Mouse (Mus musculus): ENCODE measurements at regions not wholly inside any gene's neighbourhood (a gene's known extent, or its start where the extent isn't known, plus 50 kb on each side); places are given as distances from the start of the nearest gene placed in this dataset.

DNA sequence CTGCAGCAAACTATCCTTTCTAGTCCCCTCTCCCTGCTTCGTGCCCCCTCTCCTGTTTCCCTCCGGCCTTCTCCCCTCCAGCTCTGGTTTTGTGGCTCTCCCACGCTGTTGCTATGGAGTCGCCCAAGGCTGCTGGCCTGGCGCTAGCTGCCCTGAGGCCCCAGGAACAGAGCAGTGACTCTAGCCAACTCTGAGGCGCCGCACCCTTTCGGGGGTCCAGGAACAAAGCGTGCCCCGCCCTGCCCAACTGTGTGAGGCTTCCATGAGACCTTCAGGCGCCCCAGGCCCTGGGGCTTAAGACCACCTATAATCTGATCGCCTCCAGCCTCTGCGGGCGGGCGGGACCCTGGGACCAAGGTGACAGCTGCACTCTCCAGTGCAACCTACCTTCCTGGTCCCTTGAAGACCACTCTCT lies 262.4 kb downstream of the Zfp704 start:
- H3K27ac ChIP-seq (ENCODE audit: low read length): no peak overlapping the region
- H3K36me3 ChIP-seq (ENCODE audit: control insufficient read depth, insufficient read depth, low read length): no peaks in the 10 kb centered on the region
- 8% methylated on average over 15 of the region's 15 CpGs for WGBS
- peak overlapping the region; percentile 96 for H3K4me2 ChIP-seq (ENCODE audit: low read depth, low read length)
- H3K4me1 ChIP-seq (ENCODE audit: control insufficient read depth, insufficient read depth, low read length): peaks cover 7% of the 10 kb centered on the region
- H3K27me3 ChIP-seq (replicated peaks; ENCODE audit: control insufficient read depth, insufficient read depth, low read length): 0 out of 2 replicates have a peak, but pooled peaks cover 2% of the 10 kb centered on the region
- no peaks in the 10 kb centered on the region for H3K9me3 ChIP-seq (ENCODE audit: control insufficient read depth, low read length)
- H3K9ac ChIP-seq (ENCODE audit: low read depth, low read length): peak overlapping the region; percentile 67
- peak overlapping the region; percentile 55 for H3K4me3 ChIP-seq (ENCODE audit: low read length)
- peak; percentile 57 for ATAC-seq

DNA sequence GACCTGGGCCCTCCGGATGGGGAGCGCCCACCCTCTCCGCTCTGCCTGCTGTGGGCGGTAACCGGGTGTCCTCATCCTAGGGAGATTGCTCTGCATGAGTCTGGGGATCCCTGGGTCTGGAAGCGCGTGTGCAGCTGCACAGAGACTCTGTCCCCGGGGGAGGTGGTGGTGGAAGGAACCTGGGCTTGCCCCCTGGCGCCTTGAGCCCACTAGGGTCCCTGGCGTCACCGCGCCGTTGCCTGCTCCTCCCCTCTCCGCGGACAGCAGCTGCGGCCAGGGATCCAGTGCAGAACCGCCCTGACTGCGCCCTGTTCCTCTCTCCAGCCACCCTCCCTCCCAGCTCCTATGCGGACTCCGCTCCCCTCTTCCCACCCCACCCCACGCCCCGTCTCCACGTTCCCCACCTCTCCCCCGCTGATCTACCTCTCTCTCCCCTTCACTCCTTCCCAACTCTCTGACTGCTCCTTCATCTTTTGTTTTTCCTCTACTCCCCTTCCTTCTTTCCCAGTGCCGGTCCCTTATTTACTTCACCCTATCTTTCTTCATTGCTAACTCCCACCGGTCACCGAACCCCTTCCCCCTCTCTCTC lies 262.9 kb downstream of the Zfp704 start:
- H3K36me3 ChIP-seq (ENCODE audit: control insufficient read depth, insufficient read depth, low read length): no peaks in the 10 kb centered on the region

DNA sequence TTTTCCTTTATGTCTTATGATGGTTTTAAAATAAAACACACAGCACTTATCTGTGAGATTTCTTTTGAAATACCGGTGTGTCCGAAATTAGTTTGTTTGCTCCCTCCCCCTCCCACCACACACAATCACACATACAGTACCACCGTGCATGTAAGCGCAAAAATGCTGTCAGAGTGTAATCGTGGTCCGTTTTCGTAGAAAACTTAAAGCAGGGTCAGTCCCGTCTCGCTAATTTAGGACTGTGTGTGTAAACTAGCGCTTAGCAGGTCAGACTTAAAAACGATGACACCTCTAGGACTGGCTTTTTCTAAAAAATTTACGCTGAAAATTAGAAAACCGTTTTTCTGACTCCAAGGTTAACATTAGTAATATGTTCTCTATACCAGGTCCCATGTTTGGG lies 263.5 kb downstream of the Zfp704 start:
- no peak overlapping the region for H3K9ac ChIP-seq (ENCODE audit: low read depth, low read length)
- H3K4me2 ChIP-seq (ENCODE audit: low read depth, low read length): peak overlapping the region; percentile 96
- 15% methylated on average over 13 of the region's 13 CpGs for WGBS
- H3K9me3 ChIP-seq (ENCODE audit: control insufficient read depth, low read length): no peaks in the 10 kb centered on the region
- 0 out of 2 replicates have a peak, but pooled peaks cover 2% of the 10 kb centered on the region for H3K27me3 ChIP-seq (replicated peaks; ENCODE audit: control insufficient read depth, insufficient read depth, low read length)
- H3K36me3 ChIP-seq (ENCODE audit: control insufficient read depth, insufficient read depth, low read length): no peaks in the 10 kb centered on the region
- H3K4me3 ChIP-seq (ENCODE audit: low read length): peak overlapping the region; percentile 55
- H3K4me1 ChIP-seq (ENCODE audit: control insufficient read depth, insufficient read depth, low read length): peaks cover 7% of the 10 kb centered on the region
- ATAC-seq: no peak
- no peak overlapping the region for H3K27ac ChIP-seq (ENCODE audit: low read length)

More for the DNA sequence above, 262.9 kb downstream of the Zfp704 start:
- peaks cover 7% of the 10 kb centered on the region for H3K4me1 ChIP-seq (ENCODE audit: control insufficient read depth, insufficient read depth, low read length)
- H3K27me3 ChIP-seq (replicated peaks; ENCODE audit: control insufficient read depth, insufficient read depth, low read length): 0 out of 2 replicates have a peak, but pooled peaks cover 2% of the 10 kb centered on the region
- no peak overlapping the region for H3K27ac ChIP-seq (ENCODE audit: low read length)
- no peaks in the 10 kb centered on the region for H3K9me3 ChIP-seq (ENCODE audit: control insufficient read depth, low read length)
- peak overlapping the region; percentile 55 for H3K4me3 ChIP-seq (ENCODE audit: low read length)
- 0% methylated on average over 24 of the region's 27 CpGs for WGBS
- H3K4me2 ChIP-seq (ENCODE audit: low read depth, low read length): peak overlapping the region; percentile 96
- peak; percentile 77 for ATAC-seq
- H3K9ac ChIP-seq (ENCODE audit: low read depth, low read length): peak overlapping the region; percentile 67

DNA sequence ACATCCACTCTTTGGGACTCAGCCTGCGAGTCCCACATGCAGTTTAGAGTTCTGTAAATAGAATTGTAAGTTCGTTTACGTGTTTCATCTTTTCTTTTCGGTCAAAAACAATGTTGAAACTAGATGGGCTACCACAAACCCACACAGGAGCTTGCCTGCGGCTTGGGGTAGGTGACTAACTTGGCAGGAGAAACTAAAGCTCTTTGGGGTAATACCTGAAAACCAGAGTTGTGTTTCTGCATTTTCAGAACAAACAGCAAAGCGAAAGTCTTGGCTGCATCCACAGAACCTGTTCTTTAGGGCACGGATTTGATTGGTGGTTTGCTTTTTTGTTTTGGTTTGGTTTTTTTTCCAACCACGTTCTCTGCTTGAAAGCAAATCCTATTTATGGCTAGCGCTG lies 264.0 kb downstream of the Zfp704 start:
- Histone ChIP-seq H3K36me3 (ENCODE audit: control insufficient read depth, insufficient read depth, low read length) (no peaks in the 10 kb centered on the region), H3K27ac (ENCODE audit: low read length) (no peak overlapping the region), H3K4me3 (ENCODE audit: low read length) (no peak overlapping the region), H3K9me3 (ENCODE audit: control insufficient read depth, low read length) (no peaks in the 10 kb centered on the region), H3K9ac (ENCODE audit: low read depth, low read length) (no peak overlapping the region), H3K27me3 (replicated peaks; ENCODE audit: control insufficient read depth, insufficient read depth, low read length) (0 out of 2 replicates have a peak, but pooled peaks cover 2% of the 10 kb centered on the region), H3K4me1 (ENCODE audit: control insufficient read depth, insufficient read depth, low read length) (peaks cover 8% of the 10 kb centered on the region), H3K4me2 (ENCODE audit: low read depth, low read length) (no peak overlapping the region)
- ATAC-seq: no peak
- WGBS: 47% methylated on average over 9 of the region's 9 CpGs

DNA sequence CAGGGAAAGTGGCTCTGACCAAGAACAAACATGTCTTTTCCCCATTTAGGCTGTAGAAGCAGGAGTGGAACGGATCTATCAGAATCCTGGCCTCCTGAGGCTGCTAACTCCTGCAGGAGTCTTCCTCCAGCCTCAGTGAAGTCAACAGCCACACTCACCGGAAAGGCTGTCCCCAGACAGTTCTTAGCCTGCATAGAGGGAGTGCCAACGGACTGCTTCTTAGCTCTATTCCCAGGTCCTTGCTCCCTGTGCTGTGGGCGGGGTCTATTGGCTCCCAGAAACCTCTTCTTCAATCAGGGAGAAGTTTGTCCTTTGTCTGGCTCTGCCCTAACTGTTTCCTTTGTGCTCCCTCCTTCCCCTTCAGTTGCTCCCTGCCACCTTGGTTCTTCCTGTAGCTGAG lies 266.3 kb downstream of the Zfp704 start:
- H3K4me3 ChIP-seq (ENCODE audit: low read length): no peak overlapping the region
- H3K36me3 ChIP-seq (ENCODE audit: control insufficient read depth, insufficient read depth, low read length): no peaks in the 10 kb centered on the region
- no peaks in the 10 kb centered on the region for H3K9me3 ChIP-seq (ENCODE audit: control insufficient read depth, low read length)
- H3K27ac ChIP-seq (ENCODE audit: low read length): no peak overlapping the region
- peaks cover 12% of the 10 kb centered on the region for H3K4me1 ChIP-seq (ENCODE audit: control insufficient read depth, insufficient read depth, low read length)
- no peak overlapping the region for H3K9ac ChIP-seq (ENCODE audit: low read depth, low read length)
- 18% methylated on average over 4 of the region's 4 CpGs for WGBS
- no peak for ATAC-seq
- H3K4me2 ChIP-seq (ENCODE audit: low read depth, low read length): no peak overlapping the region
- 0 out of 2 replicates have a peak, but pooled peaks cover 2% of the 10 kb centered on the region for H3K27me3 ChIP-seq (replicated peaks; ENCODE audit: control insufficient read depth, insufficient read depth, low read length)

DNA sequence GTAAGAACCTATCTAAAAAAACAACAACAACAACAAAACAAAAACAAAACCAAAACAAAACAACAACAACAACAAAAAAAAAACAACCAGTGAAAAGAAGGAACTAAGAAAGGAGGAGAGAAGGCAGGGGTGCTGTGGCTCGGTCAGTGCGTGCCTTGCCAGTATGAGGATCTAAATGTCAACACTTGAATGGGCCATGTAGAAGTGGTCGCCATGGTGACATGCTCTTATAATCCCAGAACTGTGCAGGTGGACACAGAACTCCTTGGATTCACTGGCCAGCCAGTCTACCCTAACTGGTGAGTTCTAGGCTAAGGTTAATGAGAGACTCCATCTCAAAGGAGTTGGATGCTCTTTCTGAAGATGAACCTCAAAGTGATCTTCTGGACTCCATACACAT lies 267.7 kb downstream of the Zfp704 start:
- Histone ChIP-seq H3K27ac (ENCODE audit: low read length) (no peak overlapping the region), H3K4me2 (ENCODE audit: low read depth, low read length) (no peak overlapping the region), H3K9me3 (ENCODE audit: control insufficient read depth, low read length) (no peaks in the 10 kb centered on the region), H3K27me3 (replicated peaks; ENCODE audit: control insufficient read depth, insufficient read depth, low read length) (0 out of 2 replicates have a peak, but pooled peaks cover 2% of the 10 kb centered on the region), H3K9ac (ENCODE audit: low read depth, low read length) (no peak overlapping the region), H3K4me3 (ENCODE audit: low read length) (no peak overlapping the region), H3K36me3 (ENCODE audit: control insufficient read depth, insufficient read depth, low read length) (no peaks in the 10 kb centered on the region), H3K4me1 (ENCODE audit: control insufficient read depth, insufficient read depth, low read length) (peaks cover 6% of the 10 kb centered on the region)
- ATAC-seq: no peak
- WGBS: 89% methylated on average over 3 of the region's 3 CpGs

DNA sequence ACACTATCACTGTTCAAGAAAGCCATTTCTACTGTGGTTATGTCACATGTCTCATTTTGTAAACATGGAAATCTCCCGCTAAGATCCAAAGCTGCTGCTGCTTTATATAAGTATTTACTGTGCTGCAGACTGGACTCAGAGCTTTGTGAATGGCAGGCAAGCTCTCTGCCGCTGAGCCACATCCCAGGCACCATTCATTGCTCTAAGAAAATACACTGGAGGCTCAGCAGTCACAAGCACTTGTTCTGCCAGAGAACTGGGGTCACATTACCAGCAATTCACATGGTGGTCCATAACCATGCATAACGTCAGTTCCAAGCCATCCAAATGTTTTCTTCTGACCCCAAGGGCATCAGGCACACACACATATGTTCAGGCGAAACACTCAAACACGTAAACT lies 268.2 kb downstream of the Zfp704 start:
- WGBS: 52% methylated on average over 5 of the region's 5 CpGs
- Histone ChIP-seq H3K27me3 (replicated peaks; ENCODE audit: control insufficient read depth, insufficient read depth, low read length) (0 out of 2 replicates have a peak, but pooled peaks cover 2% of the 10 kb centered on the region), H3K4me1 (ENCODE audit: control insufficient read depth, insufficient read depth, low read length) (peaks cover 4% of the 10 kb centered on the region), H3K27ac (ENCODE audit: low read length) (no peak overlapping the region), H3K4me2 (ENCODE audit: low read depth, low read length) (no peak overlapping the region), H3K9ac (ENCODE audit: low read depth, low read length) (no peak overlapping the region), H3K9me3 (ENCODE audit: control insufficient read depth, low read length) (no peaks in the 10 kb centered on the region), H3K4me3 (ENCODE audit: low read length) (no peak overlapping the region), H3K36me3 (ENCODE audit: control insufficient read depth, insufficient read depth, low read length) (no peaks in the 10 kb centered on the region)
- no peak for ATAC-seq

DNA sequence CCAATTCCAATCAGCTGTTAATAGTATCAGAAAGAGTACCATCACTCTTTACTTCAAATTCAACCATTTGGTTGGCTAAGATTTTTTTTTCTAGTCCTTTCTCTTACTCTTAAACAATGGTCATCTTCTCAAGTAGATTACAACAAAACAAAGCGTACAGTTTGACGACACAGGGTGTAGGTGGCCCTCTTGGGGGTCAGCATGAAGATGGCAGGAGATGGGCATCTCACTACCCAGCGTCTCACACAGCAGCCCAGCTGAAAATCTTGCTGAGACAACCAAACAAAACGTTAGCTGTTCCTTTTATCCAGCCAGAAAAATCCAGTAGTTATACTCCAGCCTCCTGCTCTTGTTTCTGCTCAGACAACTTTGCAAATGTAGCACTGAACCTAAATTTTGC lies 268.6 kb downstream of the Zfp704 start:
- Histone ChIP-seq H3K9ac (ENCODE audit: low read depth, low read length) (no peak overlapping the region), H3K27ac (ENCODE audit: low read length) (no peak overlapping the region), H3K4me2 (ENCODE audit: low read depth, low read length) (peak overlapping the region; percentile 90), H3K4me1 (ENCODE audit: control insufficient read depth, insufficient read depth, low read length) (peaks cover 4% of the 10 kb centered on the region), H3K27me3 (replicated peaks; ENCODE audit: control insufficient read depth, insufficient read depth, low read length) (0 out of 2 replicates have a peak, but pooled peaks cover 2% of the 10 kb centered on the region), H3K4me3 (ENCODE audit: low read length) (no peak overlapping the region), H3K36me3 (ENCODE audit: control insufficient read depth, insufficient read depth, low read length) (no peaks in the 10 kb centered on the region), H3K9me3 (ENCODE audit: control insufficient read depth, low read length) (no peaks in the 10 kb centered on the region)
- WGBS: 40% methylated on average over 4 of the region's 4 CpGs
- ATAC-seq: 0 out of 2 replicates have a peak, but pooled peaks have one; percentile 39

DNA sequence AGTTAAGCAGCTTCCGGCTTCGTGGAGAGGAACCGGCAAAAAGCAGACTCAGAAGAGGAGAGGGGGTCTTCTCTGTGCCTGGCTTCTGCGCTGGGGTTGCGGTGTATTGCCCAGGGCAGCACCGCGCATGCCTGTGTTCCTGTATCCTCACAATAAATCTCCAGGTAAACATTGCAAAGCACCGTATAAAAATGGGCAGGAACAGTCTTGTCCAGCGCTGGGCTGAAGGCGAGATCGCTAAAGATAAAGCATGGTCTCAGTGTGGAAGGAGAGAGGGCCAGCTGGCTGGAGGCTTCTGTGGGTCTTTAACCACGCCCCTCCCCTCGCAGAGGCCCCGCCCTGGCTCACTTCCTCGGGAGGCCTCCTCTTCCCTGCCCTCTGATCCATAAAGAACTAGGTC lies 269.1 kb downstream of the Zfp704 start:
- peak; percentile 89 for ATAC-seq
- Histone ChIP-seq H3K27me3 (replicated peaks; ENCODE audit: control insufficient read depth, insufficient read depth, low read length) (0 out of 2 replicates have a peak, but pooled peaks cover 2% of the 10 kb centered on the region), H3K9ac (ENCODE audit: low read depth, low read length) (peak overlapping the region; percentile 62), H3K9me3 (ENCODE audit: control insufficient read depth, low read length) (no peaks in the 10 kb centered on the region), H3K27ac (ENCODE audit: low read length) (no peak overlapping the region), H3K4me1 (ENCODE audit: control insufficient read depth, insufficient read depth, low read length) (peaks cover 4% of the 10 kb centered on the region), H3K4me2 (ENCODE audit: low read depth, low read length) (peak overlapping the region; percentile 90), H3K36me3 (ENCODE audit: control insufficient read depth, insufficient read depth, low read length) (no peaks in the 10 kb centered on the region), H3K4me3 (ENCODE audit: low read length) (peak overlapping the region; percentile 45)
- WGBS: under 1% methylated on average over 15 of the region's 15 CpGs
